Mouse (Mus musculus) ovary, postnatal 14 days (tissue): Measurements from ENCODE around the gene Rab10.
A peak's percentile ranks its signal among the peaks of the same experiment; 100 is the strongest.
"Not testable (repeated sequence)": the region's sequence is repeated elsewhere in the genome, so short reads cannot be mapped to it uniquely, and the experiment has no call there.

Source experiments
- DNase-seq: peaks from one replicate; pipeline ENCODE4 v3.0.0; 2022; ENCODE audit warnings: low spot score

The Rab10 gene

GRCm38 (mm10) chr12:3309391-3310320 is at the start of gene Rab10:
Gene Rab10 (minus strand): TSS chr12:3309969.
- peak; percentile 97 for DNase-seq

GRCm38 (mm10) chr12:3359302-3359701 is 49.5 kb upstream of the Rab10 start:
- peak; percentile 74 for DNase-seq

- no peak for DNase-seq
Observed at GRCm38 (mm10) chr12:3356824-3357223, 47.1 kb upstream of the Rab10 start.

- DNase-seq, result no peak
Observed at GRCm38 (mm10) chr12:3355068-3355467, 45.3 kb upstream of the Rab10 start.

GRCm38 (mm10) chr12:3352216-3352615 is 42.4 kb upstream of the Rab10 start:
- no peak for DNase-seq

DNA sequence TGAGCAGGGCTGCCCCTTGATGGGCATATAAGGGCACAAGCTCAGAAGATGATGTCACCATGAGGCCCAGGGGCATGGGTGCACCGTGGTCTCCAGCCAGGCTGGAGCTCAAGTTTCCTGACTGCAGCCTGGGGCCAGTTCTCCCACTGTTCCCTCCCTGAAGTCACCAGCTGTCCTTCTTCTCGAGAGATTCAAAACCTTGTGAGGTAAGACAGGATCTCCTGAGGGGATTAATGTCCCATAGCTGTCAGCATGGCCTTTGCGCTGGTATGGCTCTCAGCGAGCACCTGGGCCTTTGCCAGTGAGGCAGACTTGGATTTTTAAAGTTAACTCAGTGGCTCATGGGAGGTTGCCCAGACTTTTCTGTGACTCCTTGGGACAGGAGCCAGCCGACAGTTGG is 40.4 kb upstream of the Rab10 start:
- no peak for DNase-seq

- no peak for DNase-seq
Observed at GRCm38 (mm10) chr12:3349387-3349786, 39.6 kb upstream of the Rab10 start.

DNA sequence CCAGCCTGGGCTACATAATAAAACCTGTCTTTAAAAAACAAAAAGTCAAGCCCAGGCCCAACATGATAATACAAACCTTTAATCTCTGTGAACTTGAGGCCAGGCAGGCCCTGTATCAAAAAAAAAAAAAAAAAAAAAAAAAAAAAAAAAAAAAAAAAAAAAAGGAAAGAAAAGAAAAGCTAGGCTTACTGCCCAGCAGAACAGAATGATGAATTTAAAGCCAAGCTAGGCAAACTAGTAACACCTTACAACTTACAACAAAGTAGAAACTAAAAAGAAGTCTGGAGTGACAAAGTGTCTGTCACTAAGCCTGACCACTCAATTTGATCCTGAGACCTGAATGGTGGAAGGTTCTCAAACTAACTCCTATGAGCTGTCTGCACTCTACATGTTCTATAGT is 37.9 kb upstream of the Rab10 start:
- DNase-seq, result no peak

- DNase-seq, result no peak
Observed at GRCm38 (mm10) chr12:3345038-3345437, 35.3 kb upstream of the Rab10 start.

GRCm38 (mm10) chr12:3344155-3344554 is 34.4 kb upstream of the Rab10 start:
- DNase-seq, result no peak

- DNase-seq, result no peak
Observed at GRCm38 (mm10) chr12:3338931-3339330, 29.2 kb upstream of the Rab10 start.

DNA sequence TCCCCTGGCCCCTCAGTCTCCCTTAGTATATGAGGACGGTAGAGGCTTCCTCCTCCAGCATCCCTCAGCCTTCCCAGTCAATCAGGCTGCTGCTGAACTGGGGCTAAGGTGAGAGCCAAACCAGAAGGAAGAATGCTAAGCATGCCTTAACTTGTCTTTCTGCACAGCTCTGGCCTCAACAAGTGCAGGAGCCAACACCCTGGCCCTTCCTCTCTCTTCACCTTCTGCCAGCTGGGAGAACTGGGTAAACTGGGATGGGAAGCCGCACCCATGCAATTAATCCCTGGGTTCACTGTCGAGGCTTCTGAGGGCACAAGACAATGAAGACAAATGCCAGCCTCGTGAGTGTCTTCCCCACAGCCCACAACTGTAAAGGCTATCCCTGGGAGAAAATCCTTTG is 19.9 kb upstream of the Rab10 start:
- no peak for DNase-seq

DNA sequence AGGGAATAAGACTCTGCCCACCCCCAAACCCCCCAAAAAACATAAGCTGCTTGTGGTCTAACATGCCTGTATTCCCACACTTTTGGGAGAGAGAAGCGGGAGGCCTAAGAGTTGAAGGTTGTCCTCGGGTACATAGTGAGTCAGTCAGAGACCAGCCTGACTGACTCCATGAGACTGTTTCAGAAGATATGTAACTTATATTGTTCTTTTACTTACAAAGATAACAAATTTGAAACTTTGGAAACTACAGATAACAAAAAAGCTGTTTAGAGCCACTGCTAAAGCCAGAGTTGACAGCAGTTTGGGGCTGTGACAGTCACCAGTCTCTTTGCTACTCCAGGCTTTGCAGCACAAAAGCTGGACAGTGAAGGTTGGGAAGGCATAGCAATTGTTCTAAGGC is 15.5 kb upstream of the Rab10 start:
- DNase-seq, result no peak

DNA sequence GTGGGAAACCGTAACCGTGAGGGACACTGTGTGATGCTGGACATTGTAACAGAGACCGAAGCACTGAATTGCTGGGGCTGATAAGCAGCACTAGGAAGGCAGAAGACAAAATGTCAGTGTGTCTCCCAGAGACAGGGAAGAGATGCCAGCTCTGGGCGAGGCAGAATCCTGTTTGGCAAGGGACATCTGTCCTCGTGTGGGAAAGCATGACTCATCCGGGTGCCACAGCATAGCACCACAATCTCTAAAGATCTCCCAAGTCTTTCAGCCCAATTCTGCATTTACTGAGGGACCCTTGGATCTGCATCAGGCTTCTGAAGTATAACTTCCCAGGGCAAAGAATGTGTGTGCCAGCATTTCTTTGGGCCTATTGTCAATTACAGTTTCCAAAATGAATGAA is 13.5 kb upstream of the Rab10 start:
- DNase-seq, result no peak

DNA sequence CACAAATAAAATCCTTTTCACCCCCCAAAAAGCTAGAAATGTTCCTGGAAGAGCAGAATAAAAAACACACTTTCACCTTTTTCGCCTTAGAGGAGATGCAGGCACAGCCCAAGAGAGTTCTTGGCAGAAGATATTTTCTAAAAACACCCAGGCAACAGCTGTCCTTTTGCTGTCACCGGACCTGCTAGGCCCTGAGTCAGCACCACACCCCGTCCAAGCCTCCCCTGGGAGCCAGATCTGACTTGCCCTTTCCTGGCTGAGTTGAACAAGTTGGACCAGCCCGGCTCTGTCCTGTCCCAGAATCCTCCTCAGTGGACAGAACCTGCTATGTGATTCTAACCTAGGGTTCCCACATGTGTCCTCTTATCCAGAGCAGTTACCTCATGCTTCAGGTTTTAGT is 9.6 kb upstream of the Rab10 start:
- DNase-seq, result no peak

DNA sequence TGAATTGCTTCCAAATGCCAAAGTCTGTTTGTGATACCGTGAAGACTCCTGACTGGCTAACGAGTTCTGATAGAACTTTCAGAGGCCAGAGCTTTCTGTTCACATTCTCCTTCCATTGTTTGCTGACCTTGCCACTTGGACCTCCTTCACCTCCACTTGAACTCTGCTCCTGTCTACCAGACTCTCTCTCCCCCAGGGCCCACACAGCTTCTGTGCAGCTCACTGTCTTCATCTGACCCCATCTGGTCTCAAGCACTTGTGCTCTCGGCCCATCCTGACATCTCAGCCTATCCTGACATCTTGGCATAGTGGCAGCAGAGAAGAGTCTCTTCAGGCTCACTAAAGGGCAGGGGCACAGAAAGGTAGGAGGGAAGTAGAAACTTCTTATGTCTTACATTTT is 7.2 kb upstream of the Rab10 start:
- no peak for DNase-seq

DNA sequence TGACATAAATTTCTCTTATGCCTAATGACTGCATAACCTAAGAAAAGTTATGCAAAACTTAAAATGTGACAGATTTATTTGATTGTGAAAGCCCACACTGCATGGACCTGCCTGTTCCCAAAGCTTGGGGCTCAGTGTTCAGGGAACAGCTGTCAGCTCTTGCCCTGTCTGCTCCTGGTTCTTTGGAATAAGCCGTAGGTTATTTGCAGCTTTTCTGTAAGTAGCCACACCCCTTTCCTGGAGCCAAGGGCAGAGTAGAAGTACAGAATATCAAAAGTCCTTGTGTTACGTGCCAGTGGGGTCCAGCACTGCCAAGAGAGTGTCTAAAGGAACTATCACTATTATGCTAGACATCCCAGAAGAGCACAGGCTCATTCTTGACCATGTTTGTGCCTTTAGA is 6.3 kb upstream of the Rab10 start:
- no peak for DNase-seq

GRCm38 (mm10) chr12:3312886-3313285 is 3.1 kb upstream of the Rab10 start:
- DNase-seq, result no peak

- DNase-seq, result no peak
Observed at GRCm38 (mm10) chr12:3310321-3310692, 538 bp upstream of the Rab10 start.

- no peak for DNase-seq
Observed at GRCm38 (mm10) chr12:3308541-3309241, 1.1 kb downstream of the Rab10 start.

DNA sequence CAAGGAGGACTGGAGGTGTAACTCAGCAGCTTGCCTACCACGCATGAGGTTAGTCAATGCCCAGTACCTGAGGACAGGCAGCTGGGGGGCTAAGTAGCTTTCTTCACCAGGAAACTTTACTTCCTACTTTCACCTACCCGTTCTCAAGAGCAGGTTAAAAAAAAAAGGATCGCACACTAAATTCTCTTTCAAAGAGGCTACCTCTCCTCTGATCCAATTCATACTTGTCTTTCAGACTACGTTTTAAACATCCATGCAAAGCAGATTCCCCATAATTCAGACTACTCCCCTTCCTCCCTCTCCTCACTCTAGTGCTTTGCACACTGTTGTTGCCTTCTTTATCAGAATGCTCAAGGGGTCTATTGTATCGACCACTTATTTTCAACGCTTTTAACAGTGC is 2.2 kb downstream of the Rab10 start:
- DNase-seq, result no peak

DNA sequence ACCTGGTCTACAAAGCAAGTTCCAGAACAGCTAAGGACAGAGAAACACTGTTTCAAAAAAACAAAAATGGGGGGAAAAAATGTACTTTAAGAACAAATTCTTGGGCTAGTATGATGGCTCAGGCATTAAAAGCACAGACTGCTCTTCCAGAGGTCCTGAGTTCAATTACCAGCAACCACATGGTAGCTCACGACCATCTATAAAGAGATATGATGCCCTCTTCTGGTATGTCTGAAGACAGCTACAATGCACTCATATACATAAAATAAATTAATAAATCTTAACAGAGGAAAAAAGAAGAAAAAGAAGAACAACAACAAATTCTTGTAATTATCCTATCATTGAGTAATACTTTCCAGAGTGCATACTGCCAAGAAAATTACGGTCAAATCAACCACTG is 4.5 kb downstream of the Rab10 start:
- DNase-seq, result no peak

- DNase-seq, result not testable (repeated sequence)
Observed at GRCm38 (mm10) chr12:3297622-3298021, 12.1 kb downstream of the Rab10 start.
